Mouse (Mus musculus) layer of hippocampus, postnatal 25 days (tissue): ENCODE measurements at regions not wholly inside any gene's neighbourhood (a gene's known extent, or its start where the extent isn't known, plus 50 kb on each side); places are given as distances from the start of the nearest gene placed in this dataset.

Source experiments
- DNase-seq, 2 experiments: peaks; one replicate each; pipeline ENCODE4 v3.0.0; 2022; ENCODE audit warnings: mixed read lengths in 2 of 2, low spot score in 1 of 2; ENCODE audit errors: extremely low spot score in 1 of 2

DNA sequence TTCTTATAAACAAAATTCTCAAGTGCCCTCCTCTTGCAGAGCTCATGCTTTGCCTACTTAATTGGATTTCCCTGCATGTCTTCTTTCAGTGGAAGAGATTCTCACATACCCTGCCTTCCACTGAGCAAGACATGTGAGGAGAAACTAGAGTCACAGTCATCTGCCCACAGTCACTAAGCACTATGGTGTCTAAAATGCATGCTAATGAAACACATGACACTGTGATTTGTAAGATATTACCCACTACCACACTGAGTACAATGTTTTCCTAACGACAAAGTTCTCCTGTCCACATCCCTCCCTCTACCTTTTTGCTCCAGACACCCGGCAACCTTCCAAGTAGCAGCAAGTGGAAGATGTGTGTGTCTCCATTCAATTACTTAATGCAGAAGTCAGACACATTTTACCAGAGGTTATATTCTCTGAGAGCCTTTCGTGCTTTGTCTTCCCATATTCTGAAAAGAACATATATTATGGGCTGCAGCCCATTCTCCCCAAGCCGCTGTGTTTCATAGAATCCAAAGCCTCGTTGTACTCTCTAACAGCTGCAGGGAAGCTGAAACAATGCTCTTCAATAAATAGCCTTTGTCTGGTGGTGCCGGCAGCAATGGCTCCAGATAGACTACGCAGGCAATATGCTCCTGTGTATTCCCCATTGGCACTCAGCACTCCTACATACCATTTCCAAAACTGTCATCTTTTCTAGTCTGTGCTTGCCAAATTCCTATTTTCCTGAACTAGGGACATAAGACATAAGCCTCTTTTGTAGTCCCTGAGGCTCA is 670.7 kb downstream of the Poteg start:
- DNase-seq = no peak

DNA sequence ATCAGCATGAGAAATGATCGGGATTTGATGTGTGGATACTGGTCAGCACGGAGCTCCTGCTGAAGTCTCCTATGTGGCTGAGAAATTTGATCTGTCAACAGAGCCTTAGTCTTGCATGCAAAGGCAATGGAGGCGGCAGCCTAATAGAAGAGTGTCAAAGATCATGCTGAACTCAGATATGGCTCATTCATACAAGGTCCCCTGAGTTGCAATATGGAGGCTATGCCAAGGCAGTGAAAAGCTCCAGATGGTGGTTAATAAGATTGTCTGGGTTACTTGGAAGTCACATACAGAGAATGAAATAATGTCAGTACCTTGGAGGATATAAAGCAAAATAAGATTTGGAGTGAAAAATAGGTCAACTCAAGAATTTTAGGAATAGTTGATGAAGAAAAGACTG is 677.6 kb downstream of the Poteg start:
- DNase-seq = no peak

DNA sequence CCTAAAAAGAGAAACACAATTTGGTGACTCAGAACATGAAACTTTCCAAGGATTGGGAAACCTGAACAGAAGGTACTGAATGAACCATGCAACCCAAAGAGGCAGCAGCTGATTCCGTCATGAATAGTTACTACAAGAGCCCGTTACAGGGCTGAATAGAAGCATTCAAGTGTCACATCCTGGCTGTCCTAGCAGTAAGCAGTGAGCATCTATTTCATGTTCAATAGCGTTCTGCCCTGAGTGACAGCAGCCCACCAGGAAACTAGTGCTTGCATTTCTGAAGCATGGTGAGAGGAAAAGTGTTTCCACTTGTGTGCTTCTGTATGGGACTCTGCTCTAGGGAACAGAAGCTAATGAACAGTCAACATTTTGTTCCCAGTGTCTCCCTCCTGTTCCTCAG is 694.4 kb downstream of the Poteg start:
- no peak for DNase-seq

DNA sequence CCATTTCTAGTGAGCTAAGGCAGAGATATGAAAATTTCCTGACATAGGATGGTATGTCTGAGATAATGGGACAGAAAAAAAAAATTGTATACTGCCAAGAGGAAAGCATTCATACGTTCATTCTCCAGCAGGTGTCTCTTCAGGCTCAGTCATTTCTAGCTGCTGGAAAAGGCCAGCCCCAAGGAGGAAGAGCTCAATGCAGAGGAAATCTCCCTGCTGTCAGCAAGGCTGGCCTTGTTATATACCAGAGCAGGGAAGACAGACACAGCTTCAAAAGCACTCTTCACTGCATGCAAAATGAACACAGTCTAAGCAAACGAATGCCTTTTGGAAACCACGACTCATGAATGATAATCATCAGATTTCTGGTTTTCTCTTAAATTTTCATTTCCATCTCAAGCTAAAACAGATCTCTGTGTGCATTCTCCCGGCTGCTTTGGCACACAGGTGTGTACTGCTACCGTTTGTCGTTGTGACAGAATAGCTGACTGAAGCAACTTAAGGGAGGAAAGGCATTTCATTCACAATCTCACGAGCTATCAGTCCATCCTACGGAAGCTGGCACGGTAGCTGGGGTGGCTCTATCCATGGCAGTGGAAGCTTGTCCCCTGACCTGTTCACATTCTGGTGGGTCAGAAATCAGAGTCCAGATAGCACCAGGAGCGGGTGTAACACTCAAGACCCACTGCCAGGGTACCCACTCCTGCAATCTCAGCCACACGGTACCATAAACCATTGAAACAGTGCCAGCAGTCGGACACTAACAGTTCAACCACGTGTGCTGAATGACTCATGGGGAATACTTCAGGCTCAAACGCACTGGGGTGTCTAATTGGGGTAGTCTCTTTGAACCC is 701.4 kb downstream of the Poteg start:
- peak; percentile 14 to 19 for DNase-seq

DNA sequence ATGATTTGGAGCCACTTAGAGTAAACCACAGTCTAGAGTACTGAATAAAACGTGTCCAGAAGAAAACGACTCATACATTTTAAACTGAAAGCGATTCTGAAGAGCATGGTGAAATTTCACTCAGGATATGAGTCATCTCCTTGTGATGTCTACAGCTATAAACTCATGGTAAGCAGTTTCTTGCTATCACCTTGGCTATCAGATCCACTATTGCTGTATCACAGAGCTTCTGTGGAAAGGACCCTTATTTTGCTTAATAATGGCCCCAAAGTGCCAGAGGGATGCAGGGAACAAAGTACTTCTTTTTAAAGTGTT is 701.9 kb downstream of the Poteg start:
- DNase-seq = no peak

DNA sequence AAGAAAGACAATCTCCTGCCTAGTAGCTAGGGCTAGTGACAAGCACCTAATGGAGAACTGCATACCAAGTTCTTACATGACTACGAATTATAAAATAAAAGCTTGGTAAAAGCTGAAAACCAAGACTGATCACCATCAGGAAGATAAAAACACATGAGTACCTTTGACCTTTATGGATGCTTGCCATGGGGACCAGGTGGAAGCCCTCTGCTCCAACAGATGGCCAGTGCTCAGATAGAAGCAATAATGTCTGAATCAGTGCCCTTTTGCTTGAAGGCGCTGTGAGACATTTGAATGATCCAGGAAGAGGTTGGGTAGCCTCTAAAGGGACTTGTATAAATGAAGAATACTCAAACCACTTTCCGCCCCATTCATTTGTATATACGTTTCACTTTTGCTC is 713.2 kb downstream of the Poteg start:
- no peak for DNase-seq

DNA sequence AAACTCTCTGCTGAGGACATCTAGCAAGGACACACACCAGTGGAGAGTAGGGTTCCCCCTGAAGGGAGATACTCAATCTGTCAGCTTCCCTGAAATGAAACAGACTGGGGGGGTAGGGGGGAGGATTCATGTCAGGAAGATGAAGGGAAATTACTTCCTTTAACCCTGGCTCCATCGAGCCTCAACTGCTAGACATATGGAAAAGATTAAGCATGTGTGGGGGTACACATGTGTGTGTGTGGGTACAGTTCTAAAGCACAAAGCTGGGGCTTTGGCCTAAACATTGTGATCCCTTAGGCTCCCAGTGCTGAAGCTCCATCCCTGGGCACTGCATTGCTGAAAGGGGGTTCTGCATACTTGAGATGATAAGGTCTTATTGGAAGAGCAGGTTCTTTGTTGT is 720.6 kb downstream of the Poteg start:
- DNase-seq = no peak

DNA sequence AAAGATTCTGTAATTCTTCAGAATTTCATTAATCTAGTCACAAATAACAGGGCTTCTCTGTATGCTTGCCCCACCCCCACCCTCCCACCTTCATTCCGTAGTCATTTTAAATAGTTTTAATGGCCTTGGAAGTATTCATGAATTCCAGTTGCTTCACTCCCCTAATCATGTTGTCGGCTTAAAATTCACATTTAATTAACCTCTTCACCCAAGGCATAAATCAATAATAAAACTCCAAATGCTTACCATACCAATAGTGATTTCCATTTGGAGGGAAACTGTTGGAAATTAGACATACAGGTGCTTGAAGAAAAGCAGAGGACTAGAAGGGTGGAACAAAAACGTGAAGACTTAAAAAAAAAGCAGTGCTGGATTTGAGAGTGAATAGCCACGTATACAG is 724.0 kb downstream of the Poteg start:
- no peak for DNase-seq

DNA sequence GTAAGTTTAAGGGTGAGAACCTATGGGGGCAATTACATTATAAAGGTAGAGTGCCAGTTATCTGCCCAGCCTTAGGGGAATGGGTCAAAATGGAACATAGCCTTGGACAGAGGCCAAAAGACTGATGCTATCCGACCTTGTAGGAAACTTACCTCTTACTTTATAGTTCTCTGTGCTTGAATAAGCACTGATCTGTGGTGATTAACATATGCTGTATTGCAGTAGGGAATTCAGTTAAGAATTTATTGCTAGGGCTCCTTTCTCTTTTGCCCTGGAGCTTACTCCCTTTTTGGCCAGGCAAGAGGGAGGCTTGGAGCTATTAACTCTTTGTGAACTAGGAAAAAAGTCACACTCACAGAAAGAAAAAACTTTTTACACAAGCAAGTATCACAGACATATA is 748.5 kb downstream of the Poteg start:
- no peak for DNase-seq

DNA sequence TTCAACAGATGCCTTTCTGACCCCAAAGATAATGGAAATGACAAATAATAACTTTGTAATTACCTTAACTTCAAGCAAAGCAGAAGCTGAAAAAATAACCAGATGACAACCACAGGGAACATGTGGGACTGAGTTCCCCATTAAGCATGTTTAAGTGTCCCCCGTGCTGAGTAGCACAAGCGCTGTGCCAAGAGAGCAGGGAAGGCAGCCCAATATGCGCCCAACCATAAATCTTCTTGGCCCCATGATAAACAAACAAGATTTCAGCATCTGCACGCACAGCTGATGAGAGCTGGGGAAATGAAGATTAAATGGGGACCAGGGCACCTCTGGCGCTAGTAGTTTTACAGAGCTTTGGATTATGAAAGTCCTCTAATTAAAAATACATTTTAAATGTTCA is 788.1 kb downstream of the Poteg start:
- no peak for DNase-seq

DNA sequence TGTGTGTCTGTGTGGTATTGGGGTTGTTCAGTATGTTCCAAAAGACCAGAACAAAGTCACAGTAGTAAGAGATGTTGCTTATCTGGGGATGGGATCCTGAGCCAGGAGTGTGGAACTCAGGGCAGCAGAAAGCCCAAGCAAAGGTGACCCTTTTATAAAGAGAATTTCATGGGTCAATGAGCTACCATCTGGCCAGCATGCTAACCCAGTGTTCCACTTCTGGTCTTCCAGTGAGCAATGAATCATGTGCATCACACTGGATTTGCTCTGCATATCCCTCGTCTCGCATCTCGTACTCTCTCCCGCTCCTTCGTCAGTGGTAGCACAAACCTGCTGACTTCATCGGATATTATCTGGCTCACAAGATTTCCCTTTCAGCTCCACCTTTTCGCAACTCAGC is 791.9 kb downstream of the Poteg start:
- no peak for DNase-seq

DNA sequence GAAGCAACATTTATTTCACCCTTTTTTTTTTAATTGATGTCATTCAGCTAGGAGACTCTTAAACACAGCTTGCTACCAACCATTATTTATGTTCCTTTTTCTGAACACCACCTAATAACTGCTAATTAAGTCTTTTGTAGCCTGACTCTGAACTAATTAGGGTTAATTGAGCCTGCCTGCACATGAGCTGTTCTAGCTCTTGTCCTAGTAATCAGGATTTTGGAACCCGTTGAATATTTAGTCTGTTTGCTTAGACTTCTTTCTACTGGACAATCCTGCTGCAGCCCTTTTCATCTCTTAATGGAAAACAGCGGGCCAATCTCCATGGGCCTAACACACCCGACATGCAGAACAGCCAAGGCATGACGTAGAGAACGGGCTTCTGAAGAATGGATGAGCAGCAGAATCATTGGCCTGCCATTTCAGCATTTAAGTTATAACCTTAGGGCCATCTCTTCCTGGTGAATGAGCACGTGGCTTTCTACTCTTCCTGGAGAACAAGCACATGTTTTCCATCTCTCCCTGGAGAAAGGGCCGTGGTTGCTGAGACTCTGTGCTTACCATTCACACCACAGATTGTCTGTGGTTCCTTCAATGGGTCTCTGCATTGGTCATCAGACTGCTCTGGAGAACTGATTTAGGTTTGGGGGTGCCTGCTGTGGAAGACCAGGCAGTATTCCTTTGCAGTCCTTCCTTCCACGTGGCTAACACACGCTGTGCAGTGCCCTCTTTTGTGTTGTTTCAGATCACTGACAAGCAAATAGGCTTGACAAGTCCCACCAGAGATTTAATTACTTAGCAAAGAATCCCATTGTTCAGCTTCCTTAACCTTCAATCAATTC is 805.1 kb downstream of the Poteg start:
- peak in 1 of 2 experiments; percentile 5 for DNase-seq

DNA sequence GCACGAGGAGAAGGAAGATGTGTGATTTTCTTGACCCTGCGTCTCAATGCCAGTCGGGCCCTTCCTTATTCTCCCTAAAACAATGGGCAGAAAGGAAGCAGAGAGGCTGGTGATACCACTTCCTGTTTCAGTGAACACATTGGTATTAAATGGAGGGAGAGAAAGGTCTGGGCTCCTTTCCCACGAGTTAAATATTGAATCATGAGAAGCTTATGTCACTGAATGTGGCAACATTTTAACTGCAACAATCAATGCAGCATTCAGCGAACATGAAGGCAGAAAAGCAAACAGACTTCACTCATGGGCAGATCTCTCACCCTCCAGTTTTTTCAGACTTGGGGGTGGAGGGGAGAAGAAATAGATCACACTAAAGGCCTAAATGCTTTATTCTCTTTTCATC is 819.8 kb downstream of the Poteg start:
- DNase-seq = no peak

DNA sequence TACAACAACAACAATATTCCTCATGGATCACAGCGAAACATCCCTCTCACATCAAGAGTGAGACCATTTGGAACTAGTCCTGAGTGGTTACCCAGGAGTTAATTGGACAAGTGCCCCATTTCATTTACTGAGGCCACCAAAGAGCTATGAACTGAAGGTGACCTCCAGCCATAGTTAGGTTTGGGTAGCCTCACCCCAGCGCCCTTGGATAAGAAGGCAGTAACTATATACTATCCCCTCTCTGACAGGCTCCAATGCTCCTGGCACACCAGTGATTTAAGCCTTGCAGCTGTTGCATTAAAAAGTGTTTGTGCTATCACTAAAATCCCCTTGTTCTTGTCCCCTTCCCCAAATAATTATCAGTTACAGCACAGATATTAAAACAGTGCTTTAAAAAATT is 836.8 kb downstream of the Poteg start:
- no peak for DNase-seq

DNA sequence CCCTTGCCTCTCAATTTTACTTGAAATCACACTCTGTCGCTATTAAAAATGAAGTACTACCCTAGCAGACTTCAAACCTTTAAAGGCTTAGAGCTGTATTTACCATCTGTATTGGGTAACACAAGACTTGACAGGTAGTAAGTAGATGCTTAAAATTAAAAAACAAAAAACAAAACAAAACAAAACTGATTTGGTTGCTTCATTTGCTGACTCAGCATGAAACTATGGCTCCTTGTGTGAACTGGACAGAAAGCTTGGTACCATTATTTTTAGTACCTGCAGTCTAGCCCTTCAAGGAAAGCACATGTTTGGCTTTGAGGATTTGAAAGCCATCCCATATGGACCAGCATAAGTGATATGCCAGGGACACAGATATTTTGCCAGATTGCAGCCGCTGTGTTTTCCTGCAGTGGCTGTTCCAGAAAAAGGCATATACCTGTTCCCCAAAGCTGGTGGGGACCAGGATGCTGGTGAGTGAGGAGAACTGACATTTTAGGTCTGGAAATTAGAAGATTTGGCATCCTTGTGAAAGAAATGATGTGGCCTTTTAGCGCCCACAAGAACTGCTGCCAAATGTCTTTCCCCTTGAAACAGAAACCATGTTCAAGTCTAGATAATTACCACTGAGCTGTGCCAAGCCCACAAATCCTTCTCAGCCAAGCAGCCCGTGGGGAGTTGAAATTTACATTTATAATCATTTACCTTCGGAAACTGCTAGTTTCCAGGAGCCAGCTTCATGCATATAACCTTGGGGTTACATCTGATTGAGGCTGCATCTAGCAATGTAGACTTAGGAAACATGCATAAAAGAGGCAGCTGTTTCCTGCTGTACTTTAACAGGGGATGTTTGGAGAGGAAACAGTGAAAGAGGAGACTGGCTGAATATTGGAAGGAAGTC is 851.7 kb downstream of the Poteg start:
- peak in 1 of 2 experiments; percentile 10 for DNase-seq

DNA sequence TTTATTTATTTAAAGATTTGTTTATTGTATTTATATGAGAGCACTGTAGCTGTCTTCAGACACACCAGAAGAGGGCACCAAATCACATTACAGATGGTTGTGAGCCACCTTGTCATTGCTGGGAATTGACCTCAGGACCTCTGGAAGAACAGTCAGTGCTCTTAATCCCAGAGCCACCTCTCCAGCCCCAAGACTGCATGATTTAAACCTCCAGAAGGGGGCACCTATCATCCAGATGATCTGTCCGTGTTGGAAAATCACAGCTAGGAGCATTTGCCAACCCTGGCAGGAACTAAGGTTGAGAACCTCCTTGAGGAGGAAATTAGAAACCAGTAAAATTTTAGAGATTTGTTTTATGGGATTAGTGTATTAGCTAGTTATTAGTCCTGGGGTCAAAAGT is 869.6 kb downstream of the Poteg start:
- no peak for DNase-seq

DNA sequence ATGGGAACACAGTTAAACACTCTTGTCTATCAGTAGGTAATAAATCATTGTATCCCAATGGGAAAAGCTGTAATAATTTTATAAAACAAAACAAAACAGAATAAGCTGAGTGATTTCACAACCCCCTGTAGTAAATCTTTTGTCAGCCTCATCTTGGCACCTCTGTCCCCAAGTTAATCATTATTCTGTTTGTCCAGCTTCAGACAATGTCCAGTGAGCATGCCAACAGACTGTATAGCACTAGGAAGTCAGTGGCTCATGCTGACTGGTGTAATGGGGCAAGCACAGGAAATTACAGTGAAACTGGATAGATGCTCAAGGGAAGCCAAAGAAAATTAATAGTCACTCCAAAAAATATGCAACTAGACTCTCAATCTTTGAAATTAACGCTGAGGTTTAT is 885.9 kb downstream of the Poteg start:
- no peak for DNase-seq

DNA sequence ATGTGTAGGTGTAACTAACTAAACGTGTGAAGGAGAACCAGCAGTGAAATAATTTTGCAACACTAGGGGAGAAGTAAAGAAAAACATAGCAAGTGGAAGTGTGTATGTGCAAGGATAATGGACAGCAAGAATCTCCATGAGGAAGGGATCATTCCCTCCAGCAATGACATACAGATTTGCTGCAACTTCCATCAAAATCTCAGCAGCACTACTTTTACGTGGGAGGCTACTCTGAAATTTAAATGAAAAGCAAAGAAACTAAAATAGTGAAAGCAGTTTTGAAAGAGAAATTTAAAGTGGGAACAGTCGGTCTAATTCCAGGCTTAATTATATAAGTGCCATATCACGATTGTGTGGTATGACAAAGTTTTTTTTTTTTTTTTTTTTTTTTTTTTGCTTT is 890.0 kb downstream of the Poteg start:
- DNase-seq = no peak

DNA sequence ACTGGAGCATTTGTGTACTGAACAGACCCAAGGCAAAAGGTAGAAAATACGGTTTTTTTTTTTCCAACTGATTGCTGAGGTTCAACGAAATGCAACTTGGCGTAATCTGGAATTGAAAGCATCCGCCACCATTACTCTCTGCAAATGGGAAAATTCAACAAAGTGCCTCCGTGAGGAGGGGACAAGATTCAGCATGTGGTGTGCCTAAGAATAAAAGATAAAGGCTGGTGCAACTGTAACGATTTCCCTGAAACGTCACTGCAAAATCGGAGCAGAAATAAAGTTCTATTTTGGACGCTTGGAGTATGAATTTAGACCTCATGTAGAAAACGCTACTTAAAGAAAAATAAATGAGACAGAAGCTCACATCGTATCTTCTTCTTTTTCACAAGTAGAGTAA is 893.8 kb downstream of the Poteg start:
- no peak for DNase-seq

DNA sequence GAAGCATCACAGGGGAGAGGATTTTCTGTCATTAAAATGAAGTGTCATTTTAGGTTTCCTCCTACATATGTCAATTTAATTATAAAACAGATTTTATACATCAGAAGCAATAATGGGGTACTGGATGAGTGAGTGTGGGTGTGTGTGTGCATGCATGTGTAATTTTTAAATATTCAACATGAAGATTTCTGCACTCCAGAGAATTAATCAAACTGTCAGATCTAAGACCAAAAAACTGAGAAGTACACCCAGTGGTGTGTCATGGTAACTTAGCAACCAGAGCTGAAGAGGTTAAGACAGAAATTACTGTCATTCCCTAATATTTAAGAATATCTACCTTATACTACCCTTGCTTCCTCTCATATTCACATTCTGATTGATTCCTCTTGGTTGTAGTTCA is 919.0 kb downstream of the Poteg start:
- DNase-seq = no peak
